ENCODE assay signal across 9 mouse cellular contexts in genomic region chr1:38934668-38935067, GRCm38 (mm10). TPM values are rescaled to one million over a fixed set of nuclear protein-coding genes. Genes with fewer than 3 reads are reported as not detected.
A peak's percentile ranks its signal among the peaks of the same experiment; 100 is the strongest.
DNase-seq lines count a peak whose midpoint lies in the region; ATAC-seq and TF ChIP-seq lines count a peak whose summit lies in the region.
"Had no signal": no experiment of that assay in that cellular context is flagged by ENCODE, and none has a peak within 500 bp of the region (broad histone marks: within the 10 kb centered on the region; RNA-seq: fewer than 3 reads in every experiment).

No protein-coding gene starts in this region.

- no peak overlapping the region for H3K4me2 ChIP-seq in kidney, postnatal 0 days (ENCODE audit: low read length)
- H3K4me2 ChIP-seq in forebrain, embryonic 15.5 days (replicated peaks), result no peak overlapping the region
- H3K4me2 ChIP-seq: liver, embryonic 15.5 days had no signal

- H3K9ac ChIP-seq in kidney, postnatal 0 days (ENCODE audit: low read depth, low read length), result no peak overlapping the region
- H3K9ac ChIP-seq in forebrain, embryonic 15.5 days (replicated peaks), result no peak overlapping the region
- H3K9ac ChIP-seq: liver, embryonic 15.5 days had no signal

- peak; percentile 53 for TF ChIP-seq CTCF in kidney, postnatal 0 days (IDR thresholded peaks at IDR 0.05; ENCODE audit: low read depth)

- no peak overlapping the region for H3K4me3 ChIP-seq in kidney, postnatal 0 days (replicated peaks; ENCODE audit: low read depth, low read length)
- H3K4me3 ChIP-seq in forebrain, embryonic 15.5 days, result no peak overlapping the region
- H3K4me3 ChIP-seq: liver, embryonic 15.5 days had no signal

- no peaks in the 10 kb centered on the region for H3K36me3 ChIP-seq in kidney, postnatal 0 days (ENCODE audit: insufficient read depth, low read length)
- no peaks in the 10 kb centered on the region for H3K36me3 ChIP-seq in forebrain, embryonic 15.5 days
- H3K36me3 ChIP-seq: liver, embryonic 15.5 days had no signal

- ATAC-seq in kidney, postnatal 0 days (replicated peaks; ENCODE audit: low FRiP score, low read depth), result no peak
- ATAC-seq in neutrophil, adult 5-6 weeks (ENCODE audit: extremely low read depth, insufficient number of reproducible peaks, low FRiP score, poor library complexity, severe bottlenecking), result 0 out of 2 replicates have a peak, but pooled peaks have one; percentile 39
- no peak for ATAC-seq in erythroid progenitor cell, adult 5-6 weeks (replicated peaks; ENCODE audit: low FRiP score, poor library complexity, severe bottlenecking)
- no peak for ATAC-seq in forebrain, embryonic 15.5 days (replicated peaks)

- no peaks in the 10 kb centered on the region for H3K27me3 ChIP-seq in kidney, postnatal 0 days (ENCODE audit: insufficient read depth, low read length)
- no peaks in the 10 kb centered on the region for H3K27me3 ChIP-seq in forebrain, embryonic 15.5 days
- H3K27me3 ChIP-seq: liver, embryonic 15.5 days had no signal

- H3K27ac ChIP-seq in kidney, postnatal 0 days, result no peak overlapping the region
- H3K27ac ChIP-seq in forebrain, embryonic 15.5 days (replicated peaks), result no peak overlapping the region
- H3K27ac ChIP-seq: liver, embryonic 15.5 days had no signal

- no peaks in the 10 kb centered on the region for H3K9me3 ChIP-seq in kidney, postnatal 0 days (replicated peaks; ENCODE audit: low read length)
- no peaks in the 10 kb centered on the region for H3K9me3 ChIP-seq in forebrain, embryonic 15.5 days
- H3K9me3 ChIP-seq: liver, embryonic 15.5 days had no signal

- DNase-seq in kidney, postnatal 0 days (ENCODE audit: low spot score), result peak; percentile 4
- DNase-seq in kidney, adult 18-20 months, result no peak
- peak; percentile 53 for DNase-seq in A20 (ENCODE audit: low read depth, low spot score)
- peak; percentile 9 for DNase-seq in NIH3T3 (ENCODE audit: low read depth)
- peak; percentile 40 to 52 for DNase-seq in cerebellum, postnatal 36 days

- no peaks in the 10 kb centered on the region for H3K4me1 ChIP-seq in kidney, postnatal 0 days (replicated peaks; ENCODE audit: insufficient read depth, low read length)
- no peaks in the 10 kb centered on the region for H3K4me1 ChIP-seq in forebrain, embryonic 15.5 days
- H3K4me1 ChIP-seq: liver, embryonic 15.5 days had no signal

- WGBS in kidney, postnatal 0 days, result 27% methylated on average over 5 of the region's 5 CpGs
- 33% methylated on average over 5 of the region's 5 CpGs for WGBS in forebrain, embryonic 15.5 days

RNA-seq across cellular contexts. Expression of gene Nms, which starts 4.3 kb away (rescaled TPM):
- polyA plus RNA-seq in kidney, postnatal 0 days (2015; fragmentation: Nextera tagmentation; extraction: Ambion mirVana), result not detected in 2 replicates
- not detected in 2 replicates for total RNA-seq in neutrophil, adult 5-6 weeks (2017)
- not detected in 2 replicates for total RNA-seq in erythroid progenitor cell, adult 5-6 weeks (2015; ENCODE audit: low replicate concordance)
- total RNA-seq in erythroid progenitor cell, adult 5-6 weeks (2017; ENCODE audit: low replicate concordance), result not detected in 2 replicates
- polyA plus RNA-seq in forebrain, embryonic 15.5 days (2015; fragmentation: Nextera tagmentation; extraction: Ambion mirVana), result 0.31 and 0.40 TPM in 2 replicates
- polyA plus RNA-seq: liver, embryonic 15.5 days had no signal

RNA-seq across cellular contexts. Expression of gene Chst10, which starts 36.7 kb away (rescaled TPM):
- polyA plus RNA-seq in kidney, postnatal 0 days (2015; fragmentation: Nextera tagmentation; extraction: Ambion mirVana), result 3.3 and 3.9 TPM in 2 replicates
- total RNA-seq in neutrophil, adult 5-6 weeks (2017), result 7.2 and 8.6 TPM in 2 replicates
- 24.1 and 38.1 TPM in 2 replicates for total RNA-seq in erythroid progenitor cell, adult 5-6 weeks (2015; ENCODE audit: low replicate concordance)
- total RNA-seq in erythroid progenitor cell, adult 5-6 weeks (2017; ENCODE audit: low replicate concordance), result 27.5 and 37.8 TPM in 2 replicates
- 50.7 and 50.9 TPM in 2 replicates for polyA plus RNA-seq in forebrain, embryonic 15.5 days (2015; fragmentation: Nextera tagmentation; extraction: Ambion mirVana)

RNA-seq across cellular contexts. Expression of gene Pdcl3, which starts 50.7 kb away (rescaled TPM):
- polyA plus RNA-seq in kidney, postnatal 0 days (2015; fragmentation: Nextera tagmentation; extraction: Ambion mirVana), result 189 and 198 TPM in 2 replicates
- total RNA-seq in neutrophil, adult 5-6 weeks (2017), result 39.8 and 45.5 TPM in 2 replicates
- 4.3 and 11.3 TPM in 2 replicates for total RNA-seq in erythroid progenitor cell, adult 5-6 weeks (2015; ENCODE audit: low replicate concordance)
- 9.1 and 18.5 TPM in 2 replicates for total RNA-seq in erythroid progenitor cell, adult 5-6 weeks (2017; ENCODE audit: low replicate concordance)
- polyA plus RNA-seq in forebrain, embryonic 15.5 days (2015; fragmentation: Nextera tagmentation; extraction: Ambion mirVana), result 169 and 174 TPM in 2 replicates
